Mouse (Mus musculus): Measurements from ENCODE around the gene Paxbp1.

The Paxbp1 gene

DNA sequence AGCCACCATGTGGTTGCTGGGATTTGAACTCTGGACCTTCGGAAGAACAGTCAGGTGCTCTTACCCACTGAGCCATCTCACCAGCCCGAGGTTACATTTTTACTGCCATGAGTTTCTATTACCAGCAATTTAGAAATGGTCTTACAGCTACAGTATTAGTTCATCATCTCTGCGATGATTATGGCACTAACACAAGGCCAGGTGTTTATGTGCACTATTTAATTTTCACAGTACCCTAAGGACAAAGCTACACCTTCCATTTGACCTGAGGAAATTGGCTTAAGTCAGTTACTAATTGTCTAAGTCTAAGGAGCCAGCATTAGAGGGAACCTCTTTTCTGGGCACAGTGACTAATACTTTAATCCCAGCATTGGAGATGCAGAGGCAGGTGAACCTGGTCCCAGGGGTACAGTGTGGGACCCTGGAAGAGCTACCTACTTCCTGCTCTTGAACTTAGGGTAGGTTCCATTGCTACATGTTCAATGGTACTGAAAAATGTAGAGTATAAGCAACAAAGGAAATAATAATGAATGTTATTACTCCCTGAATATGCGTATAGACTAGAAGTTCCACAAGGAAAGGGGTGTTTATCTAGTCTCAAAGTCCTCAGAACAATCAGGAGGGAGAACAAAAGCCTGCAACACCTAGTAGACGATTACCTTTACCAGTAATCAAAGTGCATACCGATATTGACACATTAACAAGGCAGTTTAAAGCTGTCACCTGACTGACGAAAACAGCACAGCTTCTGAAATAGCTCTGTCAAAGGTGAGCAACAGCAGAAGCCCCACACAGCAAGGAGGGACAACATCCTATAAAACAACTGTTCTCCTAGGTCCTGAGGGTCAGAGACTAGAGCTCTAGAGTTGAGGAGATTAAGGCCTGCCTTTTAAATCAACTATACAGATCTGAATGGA lies 47.8 kb downstream of the Paxbp1 start:
- no peak for DNase-seq

DNA sequence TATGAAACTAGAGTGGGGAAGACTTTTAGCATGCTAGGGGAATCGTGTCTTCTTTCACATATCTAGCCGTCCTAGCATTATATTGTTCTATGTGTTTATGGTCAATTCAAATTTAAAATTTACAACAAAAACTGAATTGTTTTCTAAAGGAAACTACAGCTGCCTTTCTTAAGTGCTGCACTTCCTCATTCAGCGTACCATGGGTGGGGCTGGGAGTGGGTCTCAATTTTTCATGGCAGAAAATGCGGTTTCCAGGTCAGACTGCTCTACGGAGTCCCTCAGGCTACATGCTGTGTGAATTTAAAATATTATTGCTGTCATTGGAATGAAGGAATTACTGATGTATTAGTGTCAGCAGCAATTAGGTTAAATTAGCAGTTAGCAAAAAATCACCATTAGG lies 48.8 kb downstream of the Paxbp1 start:
- no peak for DNase-seq

DNA sequence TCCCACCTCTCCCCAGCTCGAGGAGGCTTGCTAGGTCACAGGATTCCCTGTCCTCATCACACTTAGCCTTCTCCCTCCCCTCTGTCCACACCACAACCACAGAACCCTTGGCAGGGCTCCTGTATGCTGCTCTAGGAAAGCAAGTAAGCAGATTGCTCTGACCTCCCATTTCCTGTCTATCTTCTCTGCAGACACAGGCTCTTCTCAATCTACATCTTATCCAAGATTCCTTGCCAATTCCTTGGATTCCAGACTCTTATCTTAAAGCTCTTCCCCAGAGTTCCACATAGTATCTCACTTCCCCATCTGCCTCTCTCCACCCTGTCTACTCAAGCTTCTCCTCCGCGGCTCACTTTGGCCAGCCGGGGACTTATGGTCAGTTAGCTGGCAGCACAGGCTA lies 49.3 kb downstream of the Paxbp1 start:
- no peak for DNase-seq

DNA sequence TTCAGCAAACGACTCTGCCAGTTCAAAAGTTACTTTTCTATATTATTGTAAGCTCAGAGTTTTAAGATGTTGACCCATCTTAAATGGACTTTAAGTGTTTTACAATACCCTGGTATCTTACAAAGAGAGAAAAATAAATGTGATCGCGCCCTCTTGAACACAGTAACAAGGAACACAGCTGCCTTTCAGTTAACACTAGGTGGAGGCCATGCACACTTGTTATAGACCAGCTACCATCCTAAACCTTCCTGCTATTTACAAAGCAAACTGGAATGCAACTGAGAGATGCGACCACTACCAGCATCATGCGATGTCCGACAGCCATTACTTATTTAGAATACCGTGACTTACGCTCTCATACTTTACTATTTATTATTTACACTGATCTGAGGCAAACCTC lies 55.2 kb downstream of the Paxbp1 start:
- DNase-seq = no peak

DNA sequence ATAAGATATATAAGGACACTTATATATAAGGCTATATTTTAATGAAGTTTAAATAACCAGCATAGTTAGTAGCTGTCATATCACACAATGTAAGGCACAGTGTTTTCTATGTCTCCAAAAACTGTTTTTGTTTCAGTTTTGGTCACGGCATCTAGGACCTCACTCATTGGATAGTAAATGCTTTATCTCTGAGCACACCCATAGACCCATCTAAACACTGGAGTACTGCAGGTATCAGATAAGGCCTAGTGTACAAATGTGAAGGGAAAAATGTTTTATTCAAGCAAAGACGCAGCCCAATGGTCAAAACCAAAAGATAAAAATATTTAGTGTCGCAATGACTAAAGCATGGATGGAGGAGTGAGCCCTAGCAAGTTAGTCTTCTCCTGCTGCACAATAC lies 55.7 kb downstream of the Paxbp1 start:
- no peak for DNase-seq

DNA sequence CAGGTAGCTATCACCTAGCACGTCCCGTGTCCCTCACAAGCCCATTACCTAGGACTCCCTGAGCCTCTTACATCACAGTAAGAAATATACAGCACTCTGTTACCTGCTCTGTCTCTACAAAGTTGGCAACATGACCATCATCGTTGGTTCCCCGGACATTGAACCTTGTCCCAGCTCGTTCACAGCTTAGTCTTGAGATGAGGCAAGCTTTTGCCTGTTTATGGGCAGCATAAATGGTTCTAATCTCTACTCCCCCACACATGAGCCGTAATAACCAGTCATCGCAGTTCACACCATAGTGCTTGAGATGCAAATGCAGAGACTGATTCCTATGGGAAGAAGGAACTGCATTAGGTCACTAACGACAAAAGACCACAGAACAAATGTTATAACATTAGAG lies 56.3 kb downstream of the Paxbp1 start:
- no peak for DNase-seq

DNA sequence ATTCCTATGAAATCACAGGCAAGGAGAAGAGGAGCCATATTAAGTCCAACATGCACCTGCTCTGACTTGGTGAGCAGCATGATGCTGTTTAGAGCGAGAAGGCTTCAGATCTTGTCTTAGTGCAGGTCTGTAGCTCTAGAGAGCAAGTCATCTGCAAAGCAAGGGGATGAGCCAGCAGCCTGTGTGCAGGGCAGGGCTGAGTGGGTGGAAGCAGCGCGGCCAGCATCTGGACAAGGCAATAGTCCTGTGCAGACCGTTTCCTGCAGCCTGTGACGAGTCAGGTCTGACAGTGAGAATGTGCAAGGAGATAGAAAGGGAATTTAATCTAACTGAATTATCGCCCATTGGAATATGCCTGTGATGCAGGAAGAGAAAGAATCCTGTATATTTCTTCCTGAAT lies 73.3 kb downstream of the Paxbp1 start:
- no peak for DNase-seq

DNA sequence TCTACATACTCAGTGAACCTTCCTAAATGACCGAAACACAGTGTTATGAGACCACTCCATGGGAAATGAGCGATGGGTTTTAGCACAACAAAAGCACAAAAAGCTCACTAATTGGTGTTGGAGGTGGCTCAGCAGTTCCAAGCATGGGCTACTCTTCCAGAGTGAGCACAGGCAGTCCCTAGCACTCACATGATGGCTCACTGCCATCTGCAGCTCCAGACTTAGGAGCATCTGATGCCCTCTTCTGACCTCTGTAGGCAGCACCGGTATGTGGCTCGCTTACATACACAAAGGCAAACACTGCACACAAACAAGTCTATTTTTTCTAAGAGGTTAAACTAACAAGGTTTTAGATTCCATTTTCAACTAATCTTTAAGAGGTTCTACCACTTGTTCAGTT lies 78.1 kb downstream of the Paxbp1 start:
- DNase-seq = no peak

DNA sequence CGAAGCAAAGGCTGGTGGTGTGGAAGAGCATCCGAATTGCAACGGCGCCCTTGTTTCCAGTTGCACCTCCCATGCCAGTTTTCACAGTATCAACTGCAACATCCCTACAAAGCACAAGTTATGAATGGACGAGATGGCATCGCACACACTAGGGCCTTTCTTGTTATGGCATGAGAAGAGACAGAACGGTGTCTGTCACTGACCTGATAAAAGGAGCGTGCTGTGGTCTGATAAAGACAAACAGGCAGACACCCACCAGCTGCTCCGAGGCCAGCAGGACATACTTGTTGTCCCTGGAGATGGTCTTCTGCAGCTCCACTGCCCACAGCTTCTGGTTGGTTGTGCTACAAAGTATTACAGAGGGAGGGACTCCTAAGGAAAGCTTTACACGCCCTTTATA lies 80.0 kb downstream of the Paxbp1 start:
- DNase-seq = no peak

Measured in kidney, adult 18-20 months (tissue).